Mouse (Mus musculus): ENCODE results near the gene Rapgef1. TPM values are rescaled to one million over a fixed set of nuclear protein-coding genes. Genes with fewer than 3 reads are reported as not detected.
"Not testable (repeated sequence)": the region's sequence is repeated elsewhere in the genome, so short reads cannot be mapped to it uniquely, and the experiment has no call there.

Gene Rapgef1
- polyA plus RNA-seq, 1 experiment: 85.8 TPM

DNA sequence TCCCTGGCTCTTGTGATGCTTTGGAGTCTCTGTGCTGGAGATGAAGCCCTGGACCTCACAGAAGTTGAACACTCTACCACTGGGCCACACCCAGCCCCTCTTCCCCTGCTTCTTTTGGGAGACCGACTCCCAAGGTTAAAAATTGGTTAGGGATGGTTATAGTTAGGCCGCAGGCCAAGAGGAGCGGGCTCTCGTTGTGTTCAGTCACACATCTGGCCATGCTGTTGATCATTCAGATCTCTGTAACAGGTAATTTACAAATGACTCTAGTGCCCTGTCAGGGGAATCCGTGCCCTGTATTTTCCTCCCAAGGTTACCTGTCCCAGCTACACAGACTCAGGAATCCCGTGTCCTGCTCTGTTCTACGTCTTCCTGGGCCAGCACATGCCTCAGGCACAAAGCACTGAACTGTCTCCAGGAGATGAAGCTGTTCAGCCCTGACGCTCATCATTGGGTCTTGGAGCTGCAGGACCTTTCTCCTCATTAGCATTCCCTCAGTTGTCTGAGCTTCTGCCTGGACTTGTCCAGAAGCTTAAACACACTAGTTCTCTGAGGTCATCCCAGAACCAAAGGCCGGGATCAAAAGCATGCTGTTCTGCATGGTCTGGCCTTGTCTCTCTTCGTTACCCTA, 10.7 kb downstream of the Rapgef1 start:
- Histone ChIP-seq H3K27ac (ENCODE audit: insufficient read depth, low read length) (no peak overlapping the region), H3K4me1 (ENCODE audit: control insufficient read depth, insufficient read depth, low read length) (peaks cover 11% of the 10 kb centered on the region), H3K4me3 (ENCODE audit: insufficient read depth, low read length) (no peak overlapping the region)
- TF ChIP-seq POLR2A (IDR thresholded peaks at IDR 0.05; ENCODE audit: extremely low read depth, insufficient read depth, low read length) (no peak), CTCF (IDR thresholded peaks at IDR 0.05; ENCODE audit: extremely low read depth, insufficient read depth, low read length) (no peak)

DNA sequence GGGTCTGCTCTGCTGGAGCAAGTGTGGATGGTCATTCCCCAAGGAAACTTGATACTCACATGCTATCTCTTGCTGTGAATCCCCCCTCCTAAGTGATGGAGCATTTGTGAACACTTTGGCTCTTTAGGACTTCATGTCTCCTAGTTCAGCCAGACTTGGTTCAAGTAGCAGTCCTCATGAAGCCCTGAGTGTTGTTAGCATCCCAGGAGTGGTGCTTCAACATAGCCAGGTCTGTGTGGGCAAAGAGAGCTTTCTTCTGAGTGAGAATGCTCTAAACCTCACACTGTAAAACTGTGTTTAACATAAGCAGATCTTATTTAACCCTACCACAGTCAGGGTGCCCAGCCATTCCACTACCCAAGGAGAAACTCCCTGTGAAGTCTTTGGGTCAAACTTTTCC, 11.5 kb downstream of the Rapgef1 start:
- TF ChIP-seq POLR2A (IDR thresholded peaks at IDR 0.05; ENCODE audit: extremely low read depth, insufficient read depth, low read length): no peak
- no peak for TF ChIP-seq CTCF (IDR thresholded peaks at IDR 0.05; ENCODE audit: extremely low read depth, insufficient read depth, low read length)
- Histone ChIP-seq H3K4me1 (ENCODE audit: control insufficient read depth, insufficient read depth, low read length) (peaks cover 10% of the 10 kb centered on the region), H3K27ac (ENCODE audit: insufficient read depth, low read length) (no peak overlapping the region), H3K4me3 (ENCODE audit: insufficient read depth, low read length) (no peak overlapping the region)

DNA sequence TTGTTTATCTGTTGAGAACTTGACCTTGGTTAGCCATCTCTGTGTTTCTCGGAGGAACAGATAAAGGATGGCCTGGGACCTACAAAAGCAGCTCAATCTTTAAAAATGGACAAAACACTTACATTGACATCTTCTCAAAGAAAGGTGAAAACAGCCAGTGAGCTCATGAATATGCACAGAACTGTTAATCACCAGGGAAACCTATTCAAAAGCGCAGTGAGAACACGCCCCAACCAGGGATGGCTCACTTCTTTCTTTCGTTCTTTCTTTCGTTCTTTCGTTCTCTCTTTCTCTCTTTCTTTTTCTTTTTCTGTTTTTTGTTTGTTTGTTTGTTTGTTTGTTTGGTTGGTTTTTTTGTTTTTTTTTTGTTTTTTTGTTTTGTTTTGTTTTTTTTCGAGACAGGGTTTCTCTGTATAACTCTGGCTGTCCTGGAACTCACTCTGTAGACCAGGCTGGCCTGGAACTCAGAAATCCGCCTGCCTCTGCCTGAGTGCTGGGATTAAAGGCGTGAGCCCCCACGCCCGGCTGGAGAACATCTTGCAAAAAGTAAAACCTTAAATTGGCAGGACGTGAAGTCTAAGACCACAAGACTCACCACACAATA, 12.1 kb downstream of the Rapgef1 start:
- not testable (repeated sequence) for H3K4me3 ChIP-seq (ENCODE audit: insufficient read depth, low read length); H3K27ac ChIP-seq (ENCODE audit: insufficient read depth, low read length)
- peaks cover 10% of the 10 kb centered on the region for H3K4me1 ChIP-seq (ENCODE audit: control insufficient read depth, insufficient read depth, low read length)

DNA sequence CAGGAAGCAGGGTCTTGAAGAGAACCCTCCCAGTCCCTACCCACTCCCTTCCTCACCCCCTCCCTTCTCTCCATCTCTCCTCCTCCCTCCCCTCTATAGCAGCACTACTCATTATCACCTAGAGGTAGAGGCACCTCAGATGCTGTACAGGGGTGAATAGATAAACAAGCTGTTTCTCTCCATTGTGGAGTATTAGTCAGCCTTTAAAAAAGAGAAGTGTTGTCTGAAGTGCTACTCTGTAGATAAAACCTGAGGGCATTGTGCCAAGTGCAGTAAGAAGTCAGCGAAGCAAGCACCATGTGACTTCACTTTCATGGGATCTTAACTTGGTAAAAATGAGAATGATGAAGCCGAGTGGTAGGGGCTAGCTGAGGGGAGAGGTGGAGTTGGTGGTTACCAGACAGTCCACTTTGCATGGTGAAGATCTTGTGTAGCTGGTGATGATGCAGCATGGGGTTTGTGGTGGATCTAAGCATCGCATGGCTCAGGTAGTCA, 12.7 kb downstream of the Rapgef1 start:
- peaks cover 10% of the 10 kb centered on the region for H3K4me1 ChIP-seq (ENCODE audit: control insufficient read depth, insufficient read depth, low read length)
- no peak overlapping the region for H3K27ac ChIP-seq (ENCODE audit: insufficient read depth, low read length)
- no peak overlapping the region for H3K4me3 ChIP-seq (ENCODE audit: insufficient read depth, low read length)
- TF ChIP-seq CTCF (IDR thresholded peaks at IDR 0.05; ENCODE audit: extremely low read depth, insufficient read depth, low read length): no peak
- TF ChIP-seq POLR2A (IDR thresholded peaks at IDR 0.05; ENCODE audit: extremely low read depth, insufficient read depth, low read length): no peak

DNA sequence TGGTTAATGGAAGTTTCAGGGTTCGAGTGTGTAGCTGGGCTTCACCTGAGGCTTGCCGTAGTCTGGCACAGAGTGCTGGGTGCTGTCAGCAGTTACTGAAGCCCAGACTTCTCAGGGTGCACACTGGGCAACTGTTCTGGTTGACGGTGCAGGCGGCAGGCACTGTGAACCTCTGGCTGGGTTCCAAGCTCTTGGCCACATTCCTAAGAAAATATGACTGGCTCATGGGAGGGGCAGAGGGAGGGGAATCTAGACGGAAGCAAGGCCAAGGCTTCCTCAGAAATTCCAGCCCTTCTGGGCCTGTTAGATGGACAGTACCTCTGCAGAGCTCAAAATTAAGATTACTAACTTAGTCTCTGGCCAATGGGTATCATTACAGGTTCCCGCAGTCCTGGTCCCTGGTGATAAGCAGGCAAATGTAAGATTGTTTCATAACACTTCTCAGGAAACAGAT, 13.6 kb downstream of the Rapgef1 start:
- TF ChIP-seq CTCF (IDR thresholded peaks at IDR 0.05; ENCODE audit: extremely low read depth, insufficient read depth, low read length) (no peak), POLR2A (IDR thresholded peaks at IDR 0.05; ENCODE audit: extremely low read depth, insufficient read depth, low read length) (no peak)
- Histone ChIP-seq H3K27ac (ENCODE audit: insufficient read depth, low read length) (no peak overlapping the region), H3K4me3 (ENCODE audit: insufficient read depth, low read length) (no peak overlapping the region), H3K4me1 (ENCODE audit: control insufficient read depth, insufficient read depth, low read length) (peaks cover 9% of the 10 kb centered on the region)

DNA sequence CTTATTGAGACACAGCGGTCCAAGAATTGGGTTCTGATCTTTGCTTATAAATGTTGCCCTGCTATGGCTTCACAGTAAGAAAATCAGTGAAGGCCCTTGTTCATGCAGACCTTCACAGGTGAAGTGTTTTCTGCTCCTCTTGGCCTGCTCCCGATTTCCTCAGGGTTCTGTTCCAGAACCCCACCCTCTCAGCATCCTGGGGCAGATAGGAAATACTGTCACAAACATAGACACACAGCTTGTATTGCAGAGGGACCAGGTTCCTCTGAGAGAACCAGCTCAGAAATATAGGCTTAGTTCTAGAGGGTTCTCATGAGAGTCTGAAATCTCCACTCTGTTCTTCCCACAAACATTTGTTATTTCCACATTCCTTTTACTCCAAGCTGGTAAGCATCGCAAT, 14.3 kb downstream of the Rapgef1 start:
- Histone ChIP-seq H3K27ac (ENCODE audit: insufficient read depth, low read length) (no peak overlapping the region), H3K4me1 (ENCODE audit: control insufficient read depth, insufficient read depth, low read length) (peaks cover 9% of the 10 kb centered on the region), H3K4me3 (ENCODE audit: insufficient read depth, low read length) (no peak overlapping the region)
- TF ChIP-seq CTCF (IDR thresholded peaks at IDR 0.05; ENCODE audit: extremely low read depth, insufficient read depth, low read length): no peak

DNA sequence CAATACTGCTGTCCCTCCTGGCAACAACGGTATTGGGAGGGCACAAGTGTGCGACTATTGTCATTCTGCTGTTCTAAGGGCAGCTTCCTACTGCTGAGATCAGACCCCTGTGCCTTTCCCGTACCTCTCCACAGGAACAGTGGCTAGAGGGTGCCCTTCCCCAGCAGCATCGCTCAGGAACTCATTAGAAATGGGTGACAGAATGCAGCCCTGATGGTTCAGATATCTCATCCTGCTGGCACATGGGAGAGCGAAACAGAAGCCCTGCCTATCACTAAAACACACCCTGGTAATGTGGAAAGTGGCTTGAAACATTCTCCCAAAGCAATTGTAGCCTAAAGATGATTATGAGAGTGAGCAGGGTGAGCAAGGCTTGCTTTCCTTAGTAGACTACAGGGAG, 15.0 kb downstream of the Rapgef1 start:
- Histone ChIP-seq H3K27ac (ENCODE audit: insufficient read depth, low read length) (no peak overlapping the region), H3K4me3 (ENCODE audit: insufficient read depth, low read length) (no peak overlapping the region), H3K4me1 (ENCODE audit: control insufficient read depth, insufficient read depth, low read length) (peaks cover 13% of the 10 kb centered on the region)
- TF ChIP-seq POLR2A (IDR thresholded peaks at IDR 0.05; ENCODE audit: extremely low read depth, insufficient read depth, low read length): no peak

DNA sequence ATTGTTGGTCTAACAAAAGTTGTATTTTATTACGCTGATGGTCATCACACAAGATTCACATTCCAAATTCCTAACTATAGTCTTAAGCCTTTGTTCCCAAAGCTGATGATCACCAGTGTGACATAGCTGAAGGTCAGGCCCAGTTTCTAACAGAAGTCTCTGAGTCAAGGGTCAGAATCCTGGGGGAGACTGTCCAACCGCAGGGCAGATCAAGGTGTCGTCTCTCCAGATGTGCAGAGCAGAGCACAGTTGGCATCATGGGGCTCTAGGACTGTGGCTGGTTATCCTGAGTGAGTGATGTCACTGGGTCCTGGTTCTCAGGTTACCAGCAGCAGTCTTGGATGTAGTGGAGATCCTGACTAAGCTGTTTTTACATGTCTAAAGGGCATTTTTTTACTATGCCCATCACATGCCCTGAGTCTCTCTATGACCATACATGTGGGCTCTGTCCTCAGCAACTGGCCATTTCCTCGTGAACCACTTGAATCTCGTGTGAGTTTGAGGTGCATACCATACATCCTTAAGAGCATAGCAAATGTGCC, 16.5 kb downstream of the Rapgef1 start:
- no peak for TF ChIP-seq POLR2A (IDR thresholded peaks at IDR 0.05; ENCODE audit: extremely low read depth, insufficient read depth, low read length)
- TF ChIP-seq CTCF (IDR thresholded peaks at IDR 0.05; ENCODE audit: extremely low read depth, insufficient read depth, low read length): no peak
- Histone ChIP-seq H3K4me1 (ENCODE audit: control insufficient read depth, insufficient read depth, low read length) (peaks cover 16% of the 10 kb centered on the region), H3K27ac (ENCODE audit: insufficient read depth, low read length) (no peak overlapping the region), H3K4me3 (ENCODE audit: insufficient read depth, low read length) (no peak overlapping the region)

DNA sequence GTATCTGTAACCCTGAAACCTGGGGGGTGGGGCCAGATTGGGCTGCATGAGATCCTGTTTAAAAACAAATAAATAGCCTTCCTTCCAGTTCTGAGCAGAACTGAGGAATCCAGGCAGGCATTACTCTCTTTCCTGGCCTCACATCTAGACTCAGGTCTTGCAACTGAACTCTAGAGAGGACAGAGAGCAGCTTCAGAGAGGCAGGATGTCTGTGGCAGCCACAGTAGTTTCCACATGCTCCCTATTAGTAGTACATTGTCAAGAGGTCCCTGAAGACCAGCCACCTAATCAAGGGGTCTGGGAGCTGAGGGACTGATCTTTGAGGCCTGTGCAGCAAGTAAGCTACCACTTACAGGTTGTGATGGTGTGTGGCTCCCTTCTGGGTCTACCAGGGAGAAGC, 18.0 kb downstream of the Rapgef1 start:
- Histone ChIP-seq H3K4me1 (ENCODE audit: control insufficient read depth, insufficient read depth, low read length) (peaks cover 23% of the 10 kb centered on the region), H3K27ac (ENCODE audit: insufficient read depth, low read length) (no peak overlapping the region), H3K4me3 (ENCODE audit: insufficient read depth, low read length) (no peak overlapping the region)
- no peak for TF ChIP-seq POLR2A (IDR thresholded peaks at IDR 0.05; ENCODE audit: extremely low read depth, insufficient read depth, low read length)
- TF ChIP-seq CTCF (IDR thresholded peaks at IDR 0.05; ENCODE audit: extremely low read depth, insufficient read depth, low read length): no peak

DNA sequence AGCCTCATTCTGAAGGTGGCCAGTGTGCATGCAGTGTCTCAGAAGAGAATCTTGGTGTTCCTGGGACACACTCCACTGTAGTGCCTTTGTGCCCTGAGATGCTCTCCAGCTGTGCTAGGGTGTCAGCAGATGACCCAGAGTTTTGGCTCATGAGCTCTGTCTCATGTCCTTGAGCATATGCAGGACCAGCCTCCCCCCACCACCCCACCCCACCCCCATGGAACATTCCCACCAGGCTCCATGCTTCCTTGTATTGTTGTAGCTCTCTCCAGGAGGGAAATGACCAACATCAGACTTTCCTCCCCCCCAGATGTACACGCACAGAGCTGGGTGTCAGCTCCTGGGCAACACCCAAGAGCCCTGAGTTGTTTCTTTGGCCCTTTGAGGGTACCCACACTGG, 19.9 kb downstream of the Rapgef1 start:
- Histone ChIP-seq H3K4me1 (ENCODE audit: control insufficient read depth, insufficient read depth, low read length) (peaks cover 16% of the 10 kb centered on the region), H3K27ac (ENCODE audit: insufficient read depth, low read length) (peak overlapping the region; percentile 55), H3K4me3 (ENCODE audit: insufficient read depth, low read length) (no peak overlapping the region)
- TF ChIP-seq POLR2A (IDR thresholded peaks at IDR 0.05; ENCODE audit: extremely low read depth, insufficient read depth, low read length): no peak
- TF ChIP-seq CTCF (IDR thresholded peaks at IDR 0.05; ENCODE audit: extremely low read depth, insufficient read depth, low read length): no peak

All from cortical plate, adult 2 months (tissue).